Mouse (Mus musculus): ENCODE data around the gene Hoxc12. TPM values are rescaled to one million over a fixed set of nuclear protein-coding genes. Genes with fewer than 3 reads are reported as not detected.

The Hoxc12 gene
- total and polyA plus RNA-seq, 3 experiments, result not detected

DNA sequence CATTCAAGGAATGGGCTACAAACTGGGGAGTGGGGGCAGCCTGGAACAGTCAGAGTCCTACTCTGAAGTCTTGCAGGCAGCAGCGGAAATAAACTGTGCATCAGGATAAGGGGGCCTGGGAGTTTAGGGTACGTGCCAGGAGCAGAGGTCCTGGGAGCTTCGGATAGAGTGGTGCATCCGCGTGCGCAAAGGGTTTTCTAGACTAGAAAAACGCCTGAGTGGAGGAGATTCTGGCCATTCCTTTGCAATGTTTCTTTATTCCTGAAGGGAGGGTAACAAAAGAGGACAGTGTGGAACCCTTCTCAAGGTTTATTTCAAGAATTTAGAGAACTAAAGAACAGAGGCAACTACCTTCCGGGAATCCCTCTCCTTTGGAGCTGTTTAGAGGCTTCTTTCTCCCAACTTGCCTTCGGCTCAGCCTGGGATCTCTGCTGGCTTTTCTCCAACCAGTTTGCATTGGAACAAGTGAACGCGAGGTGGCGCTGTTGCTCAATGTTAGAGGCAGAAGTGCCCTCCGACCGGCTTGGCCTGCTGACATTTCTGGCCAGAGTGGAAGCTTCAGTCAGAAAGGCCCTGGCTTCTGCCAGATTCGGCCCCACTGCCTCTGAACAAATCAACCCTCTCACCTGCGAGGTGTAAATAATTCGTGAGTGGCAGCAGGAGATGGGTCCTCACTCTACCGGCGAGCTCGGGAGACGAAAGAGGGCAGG lies 50.7 kb downstream of the Hoxc12 start:
- Histone ChIP-seq H3K79me2 (replicated peaks; ENCODE audit: control insufficient read depth, insufficient read depth, low read length) (no peaks in the 10 kb centered on the region), H3K4me3 (no peak overlapping the region), H3K9ac (ENCODE audit: low read depth, low read length) (0 out of 2 replicates have a peak overlapping the region, but pooled peaks have one; percentile 45), H3K4me1 (ENCODE audit: control insufficient read depth, insufficient read depth, low read length) (no peaks in the 10 kb centered on the region), H3K36me3 (ENCODE audit: control insufficient read depth, insufficient read depth, low read length) (no peaks in the 10 kb centered on the region), H3K27me3 (ENCODE audit: control insufficient read depth, insufficient read depth, low read length) (peaks cover 25% of the 10 kb centered on the region), H3K27ac (no peak overlapping the region)
- TF ChIP-seq CTCF (IDR thresholded peaks at IDR 0.05) (peak; percentile 95), POLR2A (IDR thresholded peaks at IDR 0.05; ENCODE audit: insufficient read depth, low read depth, low read length) (no peak), EP300 (IDR thresholded peaks at IDR 0.05; ENCODE audit: insufficient read depth, low read depth, low read length) (peak; percentile 75; the same call in 1 of the 2 replicates)
- intact Hi-C loops (cut with DNase I), result loop anchor here (1.0 to 10.0 kb wide), 4 partner anchors 134 to 318 kb away; no protein-coding TSS in a partner anchor
- WGBS, result 4% methylated on average over 21 of the region's 21 CpGs
- peak; percentile 86 to 92 for DNase-seq

DNA sequence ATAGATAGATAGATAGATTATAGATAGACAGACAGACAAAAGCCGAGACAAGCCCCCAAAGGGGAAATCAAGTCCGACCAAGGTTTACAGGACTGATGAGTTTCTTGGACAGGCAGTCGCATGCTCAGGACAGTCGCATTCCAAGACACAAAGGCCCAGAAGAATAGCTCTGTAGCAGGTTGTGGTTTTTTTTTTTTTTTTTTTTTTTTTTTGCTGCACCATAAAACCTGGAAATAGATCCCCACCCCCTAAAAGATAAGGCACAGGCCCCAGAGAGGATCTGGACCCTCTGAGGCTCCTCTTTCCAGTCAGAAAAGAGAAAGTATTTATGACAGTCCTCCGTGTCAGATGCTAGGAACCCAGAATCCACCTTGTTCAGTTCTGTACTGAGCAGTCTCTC lies 51.5 kb downstream of the Hoxc12 start:
- no peak for DNase-seq
- Histone ChIP-seq H3K27ac (no peak overlapping the region), H3K36me3 (ENCODE audit: control insufficient read depth, insufficient read depth, low read length) (no peaks in the 10 kb centered on the region), H3K4me1 (ENCODE audit: control insufficient read depth, insufficient read depth, low read length) (no peaks in the 10 kb centered on the region), H3K79me2 (replicated peaks; ENCODE audit: control insufficient read depth, insufficient read depth, low read length) (no peaks in the 10 kb centered on the region), H3K9ac (ENCODE audit: low read depth, low read length) (no peak overlapping the region), H3K27me3 (ENCODE audit: control insufficient read depth, insufficient read depth, low read length) (peaks cover 28% of the 10 kb centered on the region), H3K4me3 (no peak overlapping the region)
- WGBS, result 32% methylated on average over 5 of the region's 5 CpGs
- intact Hi-C loops (cut with DNase I), result loop anchor here (10.0 kb wide), 1 partner anchor 317 kb away; no protein-coding TSS in a partner anchor
- TF ChIP-seq POLR2A (IDR thresholded peaks at IDR 0.05; ENCODE audit: insufficient read depth, low read depth, low read length) (no peak), CTCF (IDR thresholded peaks at IDR 0.05) (no peak), EP300 (IDR thresholded peaks at IDR 0.05; ENCODE audit: insufficient read depth, low read depth, low read length) (no peak)

Small RNA genes within 50 kb of the gene (microRNA-seq; reads per million reads assigned to microRNA genes)
- gene Mir196a-2, result 1.2 to 18.0 reads per million in 2 experiments

Other genes with a start within 250 kb of the Hoxc12 start
- 100 to 1,000 TPM in 1 of 2 experiments, 10 to 100 TPM in 1; 98.0 to 124 TPM for gene Calcoco1, start 214.6 kb upstream of the Hoxc12 start, total RNA-seq (2021)
- 108 and 133 TPM in 2 replicates for gene Calcoco1, start 214.6 kb upstream of the Hoxc12 start, polyA plus RNA-seq (2012; rRNA removed)
- gene Hoxc13, start 15.7 kb upstream of the Hoxc12 start, total RNA-seq (2021), result not detected
- gene Hoxc13, start 15.7 kb upstream of the Hoxc12 start, polyA plus RNA-seq (2012; rRNA removed), result not detected in 2 replicates
- not detected for gene Hoxc11, start 17.7 kb downstream of the Hoxc12 start, total RNA-seq (2021)
- gene Hoxc11, start 17.7 kb downstream of the Hoxc12 start, polyA plus RNA-seq (2012; rRNA removed), result not detected in 2 replicates
- gene Hoxc10, start 30.0 kb downstream of the Hoxc12 start, total RNA-seq (2021), result not detected
- not detected in 2 replicates for gene Hoxc10, start 30.0 kb downstream of the Hoxc12 start, polyA plus RNA-seq (2012; rRNA removed)
- not detected for gene Hoxc5, start 30.7 kb downstream of the Hoxc12 start, total RNA-seq (2021)
- gene Hoxc5, start 30.7 kb downstream of the Hoxc12 start, polyA plus RNA-seq (2012; rRNA removed), result 0.20 TPM in 1 of 2 replicates, not detected in the other
- gene Hoxc9, start 39.7 kb downstream of the Hoxc12 start, total RNA-seq (2021), result not detected
- not detected in 2 replicates for gene Hoxc9, start 39.7 kb downstream of the Hoxc12 start, polyA plus RNA-seq (2012; rRNA removed)
- not detected for gene Hoxc8, start 53.9 kb downstream of the Hoxc12 start, total RNA-seq (2021)
- not detected in 2 replicates for gene Hoxc8, start 53.9 kb downstream of the Hoxc12 start, polyA plus RNA-seq (2012; rRNA removed)
- not detected for gene Hoxc6, start 61.5 kb downstream of the Hoxc12 start, total RNA-seq (2021)
- gene Hoxc6, start 61.5 kb downstream of the Hoxc12 start, polyA plus RNA-seq (2012; rRNA removed), result not detected in 2 replicates
- gene Hoxc4, start 82.2 kb downstream of the Hoxc12 start, total RNA-seq (2021), result not detected
- 0.10 TPM in 1 of 2 replicates, not detected in the other for gene Hoxc4, start 82.2 kb downstream of the Hoxc12 start, polyA plus RNA-seq (2012; rRNA removed)
- gene Smug1, start 230.3 kb downstream of the Hoxc12 start, total RNA-seq (2021), result 10 to 100 TPM; 13.9 to 15.2 TPM
- 13.3 and 13.9 TPM in 2 replicates for gene Smug1, start 230.3 kb downstream of the Hoxc12 start, polyA plus RNA-seq (2012; rRNA removed)